Mouse (Mus musculus) left cerebral cortex, postnatal 14 days (tissue): ENCODE results near the gene Ifitm7. TPM values are rescaled to one million over a fixed set of nuclear protein-coding genes. Genes with fewer than 3 reads are reported as not detected.
"Not testable (repeated sequence)": the region's sequence is repeated elsewhere in the genome, so short reads cannot be mapped to it uniquely, and the experiment has no call there.

Experiments used
- DNase-seq, 2 experiments: peaks; one replicate each; pipeline ENCODE4 v3.0.0; 2021 to 2022; ENCODE audit warnings: low spot score in 2 of 2, mixed read lengths in 1 of 2
- intact Hi-C: fragments of 180-260 bp; cut with DNase I; formaldehyde crosslinking; loops from one replicate; pipeline ENCODE4 v1.15.1; 2025
- total RNA-seq, 2 experiments: library from RNA; stranded (reverse); gene quantifications; 2 replicates each; pipeline ENCODE4 v1.2.3; 2021

Ifitm7 gene
- total RNA-seq, 2 experiments from 2014 or later, result 0.80 to 1.0 TPM

DNA sequence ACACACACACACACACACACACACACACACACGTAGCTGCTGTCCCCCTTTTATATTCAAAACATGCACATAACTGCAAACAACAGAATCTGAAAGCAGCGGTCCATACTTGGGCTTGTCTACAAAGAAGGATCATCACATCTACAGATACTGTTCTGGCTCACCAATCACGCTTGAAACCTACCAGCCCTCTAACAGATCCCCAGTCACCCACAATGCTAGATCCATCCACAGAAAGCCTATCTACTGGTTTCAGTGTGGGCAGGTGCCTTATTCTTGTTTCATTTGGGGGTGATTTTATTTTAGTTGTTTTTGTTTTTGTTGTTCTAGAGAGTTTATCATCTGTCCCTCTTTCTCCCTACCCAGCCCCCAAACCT is 503 bp downstream of the Ifitm7 start:
- intact Hi-C loops, result loop anchor here (5.0 kb wide), 1 partner anchor 44 kb away; no protein-coding TSS in a partner anchor
- DNase-seq, result no peak

GRCm38 (mm10) chr16:13983161-13983560 is 3.5 kb downstream of the Ifitm7 start:
- intact Hi-C loops, result no loop called here
- DNase-seq, result no peak

GRCm38 (mm10) chr16:13981726-13982125 is 5.0 kb downstream of the Ifitm7 start:
- DNase-seq, intact Hi-C loops: not testable (repeated sequence)

DNA sequence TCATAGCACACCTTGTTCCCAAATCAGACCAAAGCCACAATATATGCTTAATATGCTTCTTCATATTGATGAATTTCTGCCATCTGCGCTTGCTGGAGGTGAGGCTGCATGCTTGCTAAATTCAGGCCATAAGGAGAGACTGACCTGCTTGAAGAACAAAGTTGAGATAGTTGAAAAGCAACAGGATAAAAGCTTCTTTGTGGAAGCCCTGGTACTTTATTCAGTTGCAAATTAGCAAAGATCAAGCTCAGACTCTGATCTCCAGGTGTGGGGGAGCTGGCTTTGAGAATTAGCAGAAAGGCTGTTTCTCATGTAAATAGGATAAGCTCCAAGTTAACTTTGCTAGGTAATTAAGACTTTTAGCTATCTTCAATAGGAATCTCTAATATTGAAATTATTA is 9.7 kb downstream of the Ifitm7 start:
- intact Hi-C loops, DNase-seq: not testable (repeated sequence)

DNA sequence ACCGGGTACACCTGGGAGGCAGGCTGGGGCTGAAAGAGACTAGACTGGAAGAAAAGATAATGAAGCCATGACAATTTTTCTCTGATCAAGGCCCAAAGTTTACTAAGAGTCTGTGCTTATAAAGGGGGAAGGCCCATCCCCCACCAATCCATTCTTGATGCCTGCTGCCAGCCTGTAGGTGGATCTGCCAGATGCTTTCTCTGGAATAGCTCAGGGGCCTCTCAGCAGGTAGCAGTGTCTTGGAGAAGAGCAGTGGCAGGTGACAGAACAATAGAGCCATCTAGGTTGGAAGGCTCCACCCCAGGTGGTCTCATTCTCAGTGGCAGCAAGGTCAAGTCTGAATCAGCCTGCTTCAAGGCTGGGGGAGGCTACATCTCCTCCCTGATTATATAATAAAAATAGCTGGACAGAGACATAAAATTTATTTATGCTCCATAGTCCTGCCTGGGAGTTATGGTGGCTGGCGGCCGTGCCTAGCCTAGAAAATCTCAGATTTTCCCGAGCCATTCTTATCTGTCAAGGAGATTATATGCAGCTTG is 10.3 kb downstream of the Ifitm7 start:
- DNase-seq, intact Hi-C loops: not testable (repeated sequence)

DNA sequence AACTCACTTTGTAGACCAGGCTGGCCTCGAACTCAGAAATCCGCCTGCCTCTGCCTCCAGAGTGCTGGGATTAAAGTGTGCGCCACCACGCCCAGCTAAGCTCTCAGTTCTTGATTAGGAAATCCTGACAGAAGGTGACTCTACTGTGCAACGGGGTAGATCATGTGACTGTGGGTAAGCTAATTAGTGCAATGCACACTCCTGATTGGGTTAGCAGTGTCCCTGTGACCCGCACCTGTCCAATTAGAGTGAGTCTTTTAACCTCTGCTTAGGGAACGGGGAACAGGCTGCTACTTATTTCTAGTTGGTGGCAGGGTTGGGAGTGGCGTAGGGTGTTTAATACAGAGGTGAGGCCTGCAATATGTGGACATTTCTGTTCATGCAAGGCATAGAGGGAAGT is 14.6 kb downstream of the Ifitm7 start:
- no peak for DNase-seq

GRCm38 (mm10) chr16:13969096-13969495 is 17.6 kb downstream of the Ifitm7 start:
- intact Hi-C loops, result no loop called here
- DNase-seq, result no peak

More for the DNA sequence above, 14.6 kb downstream of the Ifitm7 start:
- intact Hi-C loops, result no loop called here

- intact Hi-C loops, result no loop called here
- no peak for DNase-seq
Observed at GRCm38 (mm10) chr16:13962053-13962452, 24.6 kb downstream of the Ifitm7 start.

DNA sequence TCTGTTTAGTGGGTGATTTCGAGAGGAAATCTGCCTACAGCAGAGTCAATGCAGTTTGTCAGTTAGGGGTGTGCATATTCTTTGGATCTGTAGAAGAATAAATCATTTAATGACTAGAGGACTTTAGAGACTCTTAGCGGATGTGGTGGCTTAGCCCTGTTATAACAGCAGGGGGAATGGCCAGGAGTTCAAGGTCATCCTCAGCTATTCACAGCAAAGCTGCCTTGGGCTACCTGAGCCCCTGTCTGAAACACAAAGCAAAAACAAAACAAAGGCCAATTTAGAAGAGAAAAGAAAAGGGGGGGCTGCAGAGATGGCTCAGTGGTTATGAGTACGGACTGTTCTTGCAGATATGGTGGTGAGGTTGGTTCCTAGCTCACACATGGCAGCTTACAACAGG is 35.4 kb downstream of the Ifitm7 start:
- no peak for DNase-seq
- intact Hi-C loops, result no loop called here

DNA sequence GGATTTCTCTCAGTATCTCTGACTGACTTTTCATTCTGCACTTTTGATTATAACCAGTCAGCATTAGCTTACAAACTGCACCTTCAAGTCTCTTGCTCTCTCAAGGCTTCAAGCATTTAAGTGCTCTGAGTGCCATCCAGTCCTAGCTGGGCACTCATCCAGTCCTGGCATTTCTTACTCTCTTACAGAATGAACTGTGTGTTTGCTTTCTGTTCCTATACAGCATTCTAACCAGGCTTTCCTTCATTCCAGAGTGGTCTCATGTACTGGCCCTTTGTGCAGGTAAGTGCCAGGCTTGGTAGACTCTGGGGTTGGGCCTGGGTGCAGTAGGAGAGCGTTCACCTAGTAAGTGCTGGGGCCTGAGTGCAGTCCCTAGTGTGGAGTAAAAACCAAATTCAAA is 40.4 kb downstream of the Ifitm7 start:
- no peak for DNase-seq
- intact Hi-C loops, result no loop called here

DNA sequence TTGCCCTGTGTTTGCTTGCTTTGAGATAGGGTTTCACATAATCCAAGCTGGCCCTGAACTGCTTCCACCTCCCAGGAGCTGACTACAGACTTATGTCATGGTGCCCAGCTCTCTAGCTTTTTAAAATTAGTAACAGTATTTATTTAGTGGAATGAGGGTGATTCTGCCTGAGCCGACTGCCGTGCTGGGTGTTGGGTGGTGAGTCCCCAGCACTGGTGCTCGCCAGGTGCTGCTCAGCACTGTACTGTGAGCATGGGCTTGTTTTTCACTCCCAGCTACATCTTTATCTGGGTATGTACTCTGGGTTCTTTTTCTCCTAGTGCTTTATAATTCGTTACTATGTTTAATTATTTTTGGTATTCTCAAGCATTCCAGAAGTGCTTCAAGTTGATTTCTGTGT is 41.5 kb downstream of the Ifitm7 start:
- intact Hi-C loops, result no loop called here
- no peak for DNase-seq

- intact Hi-C loops, result loop anchor here (5.0 kb wide), 1 partner anchor 43 kb away; the partner anchor contains the start of genes 2900011O08Rik and Ifitm7
- no peak for DNase-seq
Observed at GRCm38 (mm10) chr16:13944752-13945151, 41.9 kb downstream of the Ifitm7 start.

DNA sequence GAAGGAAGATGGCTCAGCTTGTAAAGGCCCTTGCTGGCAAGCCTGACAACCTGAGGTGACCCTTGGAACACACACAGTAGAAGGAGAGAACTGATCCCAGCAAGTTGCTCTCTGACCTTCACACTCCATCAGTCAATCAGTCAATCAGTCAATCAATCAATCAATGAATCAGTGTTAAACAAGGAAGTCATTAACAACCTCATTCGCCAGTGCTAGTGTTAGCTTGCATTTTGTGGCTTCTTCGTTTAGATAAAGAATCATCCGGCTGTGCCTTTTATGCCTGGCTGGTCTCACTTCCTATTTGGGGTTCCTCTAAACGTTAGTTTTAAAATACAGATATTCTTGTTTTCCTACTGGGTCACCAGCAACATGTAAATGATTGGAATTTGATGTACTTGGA is 42.5 kb downstream of the Ifitm7 start:
- no peak for DNase-seq
- intact Hi-C loops, result loop anchor here (5.0 kb wide), 1 partner anchor 43 kb away; the partner anchor contains the start of genes 2900011O08Rik and Ifitm7

- DNase-seq, result no peak
- intact Hi-C loops, result loop anchor here (5.0 kb wide), 1 partner anchor 46 kb away; the partner anchor contains the start of genes 2900011O08Rik and Ifitm7
Observed at GRCm38 (mm10) chr16:13940847-13941395, 45.8 kb downstream of the Ifitm7 start.

DNA sequence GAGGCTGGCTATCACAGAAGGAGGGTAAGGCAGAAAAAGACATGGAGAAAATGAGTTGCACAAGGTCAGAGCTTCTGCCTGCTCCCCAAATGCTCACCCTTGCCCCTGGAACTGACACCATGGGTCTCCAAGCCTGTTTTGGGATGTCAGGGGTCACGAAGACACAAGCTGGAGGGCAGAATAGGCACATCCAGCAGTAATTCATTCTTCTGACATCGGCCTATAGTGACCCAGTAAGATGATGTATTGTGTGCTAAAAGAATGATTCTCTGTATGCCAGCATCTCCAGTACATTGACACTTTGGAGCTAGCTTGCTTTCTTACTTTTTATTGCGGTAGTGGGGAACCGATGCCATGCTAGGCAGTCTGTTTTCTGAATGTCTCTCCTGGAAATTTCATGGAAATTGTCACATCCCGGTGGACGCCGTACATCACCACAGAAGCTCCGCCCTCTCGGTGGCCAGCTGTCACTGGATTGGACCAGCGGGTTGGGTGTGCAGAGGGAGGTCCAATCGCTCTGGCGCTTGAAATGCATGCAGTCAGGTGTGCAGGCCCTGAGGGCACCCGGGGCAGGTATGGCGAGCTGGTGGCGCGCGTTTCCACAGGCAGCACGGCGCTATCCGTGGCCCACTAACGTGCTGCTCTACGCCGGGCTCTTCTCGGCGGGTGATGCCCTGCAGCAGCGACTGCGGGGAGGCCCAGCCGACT is 46.4 kb downstream of the Ifitm7 start:
- peak; percentile 84 to 87 for DNase-seq
- intact Hi-C loops, result loop anchor here (5.0 kb wide), 1 partner anchor 47 kb away; the partner anchor contains the start of genes 2900011O08Rik and Ifitm7

Other genes starting within 250 kb of the Ifitm7 start
- 10 to 100 TPM; 41.7 to 44.2 TPM for gene Rrn3, start 206.2 kb downstream of the Ifitm7 start, total RNA-seq
- gene Ntan1, start 168.0 kb downstream of the Ifitm7 start, total RNA-seq, result 10 to 100 TPM; 89.2 to 94.7 TPM
- gene Pdxdc1, start 83.8 kb downstream of the Ifitm7 start, total RNA-seq, result 10 to 100 TPM; 72.2 to 73.0 TPM
- 10 to 100 TPM; 69.6 to 70.1 TPM for gene Mpv17l, start 83.7 kb downstream of the Ifitm7 start, total RNA-seq
- gene 2900011O08Rik, start 284 bp downstream of the Ifitm7 start, total RNA-seq, result 100 to 1,000 TPM; 280 to 282 TPM
- 10 to 100 TPM; 16.8 to 17.7 TPM for gene Nde1, start 176.4 kb upstream of the Ifitm7 start, total RNA-seq
- gene Marf1, start 176.5 kb upstream of the Ifitm7 start, total RNA-seq, result 10 to 100 TPM; 59.3 to 64.8 TPM